Mouse (Mus musculus): ENCODE results near the gene Tril. TPM values are rescaled to one million over a fixed set of nuclear protein-coding genes. Genes with fewer than 3 reads are reported as not detected.

Tril gene
- polyA plus RNA-seq, 1 experiment from 2014 or later: 16.6 TPM

DNA sequence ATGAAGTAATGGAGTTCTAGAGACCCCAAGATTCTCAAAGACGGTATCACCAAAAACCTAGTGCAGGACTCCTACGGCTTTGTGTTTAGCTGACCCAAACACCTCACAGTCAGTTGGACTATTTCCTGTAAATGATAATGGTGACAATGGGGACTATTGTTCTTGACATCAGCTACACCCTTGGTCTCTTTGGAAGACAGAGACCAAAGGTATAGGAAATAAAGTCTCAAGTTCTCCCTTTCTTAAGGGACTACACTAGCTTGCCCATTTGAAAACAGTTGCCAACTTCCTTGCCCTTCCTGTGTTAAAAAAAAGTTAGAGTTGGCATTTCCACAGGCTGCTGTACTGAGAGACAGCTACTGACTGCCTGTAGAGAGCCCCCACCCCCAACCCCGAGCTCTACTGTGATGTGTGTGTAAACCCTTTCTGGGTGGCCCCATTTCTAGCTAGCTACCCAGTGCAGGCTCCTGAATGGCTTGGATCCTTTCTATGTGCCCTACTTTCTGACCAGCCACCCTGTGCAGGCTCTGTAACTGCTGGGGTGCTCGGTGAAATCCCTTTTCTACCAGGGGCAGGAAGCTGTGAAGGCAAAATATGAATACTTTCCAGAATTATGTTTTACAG is 19.2 kb downstream of the Tril start:
- WGBS: 64% methylated on average over 4 of the region's 4 CpGs
- Histone ChIP-seq H3K27me3 (ENCODE audit: control insufficient read depth, insufficient read depth, low read length) (no peaks in the 10 kb centered on the region), H3K4me3 (ENCODE audit: low read depth, low read length) (no peak overlapping the region), H3K27ac (ENCODE audit: low read depth, low read length) (no peak overlapping the region), H3K9ac (ENCODE audit: low read length) (no peak overlapping the region), H3K9me3 (ENCODE audit: control insufficient read depth, low read length) (no peaks in the 10 kb centered on the region), H3K36me3 (ENCODE audit: control insufficient read depth, insufficient read depth, low read length) (no peaks in the 10 kb centered on the region), H3K4me2 (no peak overlapping the region), H3K4me1 (ENCODE audit: control insufficient read depth, insufficient read depth, low read length) (no peaks in the 10 kb centered on the region)
- DNase-seq (ENCODE audit: low spot score, missing footprints) (no peak), ATAC-seq (ENCODE audit: low FRiP score) (no peak)

DNA sequence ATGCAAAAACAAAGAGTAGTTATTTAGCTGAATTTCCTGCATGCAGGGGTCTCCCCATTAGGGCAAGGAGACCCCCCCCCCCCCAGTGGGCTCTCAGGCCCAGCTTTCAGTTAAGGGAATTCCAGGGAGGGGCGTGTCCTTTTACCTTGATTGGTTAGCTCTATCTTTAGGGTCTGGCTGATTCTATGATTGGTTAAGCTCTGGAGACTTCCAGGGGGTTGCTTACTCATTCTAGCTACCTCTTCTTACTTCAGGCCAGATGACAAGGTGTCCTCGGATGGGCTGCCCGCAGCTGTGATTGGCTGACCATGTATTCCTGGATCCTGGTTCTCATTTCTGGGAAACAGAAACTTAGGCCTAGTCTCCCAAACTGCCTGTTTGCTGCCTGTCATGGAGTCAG is 21.8 kb downstream of the Tril start:
- Histone ChIP-seq H3K4me3 (ENCODE audit: low read depth, low read length) (no peak overlapping the region), H3K27ac (ENCODE audit: low read depth, low read length) (no peak overlapping the region), H3K9me3 (ENCODE audit: control insufficient read depth, low read length) (no peaks in the 10 kb centered on the region), H3K4me2 (no peak overlapping the region), H3K36me3 (ENCODE audit: control insufficient read depth, insufficient read depth, low read length) (no peaks in the 10 kb centered on the region), H3K27me3 (ENCODE audit: control insufficient read depth, insufficient read depth, low read length) (peaks cover 9% of the 10 kb centered on the region), H3K4me1 (ENCODE audit: control insufficient read depth, insufficient read depth, low read length) (no peaks in the 10 kb centered on the region), H3K9ac (ENCODE audit: low read length) (no peak overlapping the region)
- 80% methylated on average over 3 of the region's 3 CpGs for WGBS
- no peak for DNase-seq (ENCODE audit: low spot score, missing footprints)
- ATAC-seq (ENCODE audit: low FRiP score): no peak

DNA sequence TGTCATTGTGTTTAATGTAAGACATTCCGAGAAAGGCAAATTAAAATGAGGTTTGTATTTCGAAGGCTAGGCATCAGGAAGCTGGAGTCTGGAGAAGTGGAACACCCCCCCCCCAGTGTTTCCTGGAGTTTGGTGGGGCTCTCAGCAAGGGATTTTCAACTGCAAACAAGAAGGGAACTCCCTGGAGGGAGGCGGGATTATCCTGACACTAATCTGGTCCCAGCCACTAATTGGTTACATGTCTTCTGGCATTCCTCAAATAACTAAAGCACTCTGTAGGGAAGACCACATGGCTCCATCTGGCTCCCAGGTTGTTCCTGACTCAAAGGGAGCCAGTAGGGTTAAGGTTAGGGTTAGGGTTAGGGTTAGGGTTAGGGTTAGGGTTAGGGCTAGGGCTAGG is 23.8 kb downstream of the Tril start:
- Histone ChIP-seq H3K27ac (ENCODE audit: low read depth, low read length) (no peak overlapping the region), H3K4me1 (ENCODE audit: control insufficient read depth, insufficient read depth, low read length) (no peaks in the 10 kb centered on the region), H3K4me2 (no peak overlapping the region), H3K4me3 (ENCODE audit: low read depth, low read length) (no peak overlapping the region), H3K27me3 (ENCODE audit: control insufficient read depth, insufficient read depth, low read length) (peaks cover 9% of the 10 kb centered on the region), H3K36me3 (ENCODE audit: control insufficient read depth, insufficient read depth, low read length) (no peaks in the 10 kb centered on the region), H3K9ac (ENCODE audit: low read length) (no peak overlapping the region), H3K9me3 (ENCODE audit: control insufficient read depth, low read length) (no peaks in the 10 kb centered on the region)
- 0 out of 2 replicates have a peak, but pooled peaks have one; percentile 7 for ATAC-seq (ENCODE audit: low FRiP score)
- 52% methylated on average over 3 of the region's 3 CpGs for WGBS
- no peak for DNase-seq (ENCODE audit: low spot score, missing footprints)

DNA sequence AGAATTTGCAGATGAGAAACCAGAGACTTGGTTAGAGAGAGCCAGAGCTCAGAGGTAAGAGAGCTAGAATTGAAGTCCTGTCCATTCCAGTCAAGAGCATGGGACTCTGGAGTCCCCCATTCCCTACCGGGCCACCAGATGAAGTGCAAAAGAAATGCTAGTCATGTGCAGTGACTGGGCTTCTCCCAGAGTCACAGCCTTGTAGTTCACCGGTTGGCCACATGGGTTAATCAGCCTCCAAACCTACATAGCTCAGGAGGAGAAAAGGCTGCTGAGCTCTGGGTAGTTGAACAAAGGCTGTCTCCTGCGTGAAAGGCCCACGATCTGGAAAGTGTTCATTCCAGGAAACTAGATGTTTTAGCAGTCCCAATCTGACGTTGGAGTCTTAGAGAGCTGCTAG is 24.8 kb downstream of the Tril start:
- Histone ChIP-seq H3K9ac (ENCODE audit: low read length) (no peak overlapping the region), H3K9me3 (ENCODE audit: control insufficient read depth, low read length) (no peaks in the 10 kb centered on the region), H3K4me3 (ENCODE audit: low read depth, low read length) (no peak overlapping the region), H3K27me3 (ENCODE audit: control insufficient read depth, insufficient read depth, low read length) (peaks cover 9% of the 10 kb centered on the region), H3K4me1 (ENCODE audit: control insufficient read depth, insufficient read depth, low read length) (no peaks in the 10 kb centered on the region), H3K4me2 (no peak overlapping the region), H3K27ac (ENCODE audit: low read depth, low read length) (no peak overlapping the region), H3K36me3 (ENCODE audit: control insufficient read depth, insufficient read depth, low read length) (no peaks in the 10 kb centered on the region)
- DNase-seq (ENCODE audit: low spot score, missing footprints) (peak; percentile 95), ATAC-seq (ENCODE audit: low FRiP score) (no peak)
- WGBS: 18% methylated on average over 5 of the region's 5 CpGs

DNA sequence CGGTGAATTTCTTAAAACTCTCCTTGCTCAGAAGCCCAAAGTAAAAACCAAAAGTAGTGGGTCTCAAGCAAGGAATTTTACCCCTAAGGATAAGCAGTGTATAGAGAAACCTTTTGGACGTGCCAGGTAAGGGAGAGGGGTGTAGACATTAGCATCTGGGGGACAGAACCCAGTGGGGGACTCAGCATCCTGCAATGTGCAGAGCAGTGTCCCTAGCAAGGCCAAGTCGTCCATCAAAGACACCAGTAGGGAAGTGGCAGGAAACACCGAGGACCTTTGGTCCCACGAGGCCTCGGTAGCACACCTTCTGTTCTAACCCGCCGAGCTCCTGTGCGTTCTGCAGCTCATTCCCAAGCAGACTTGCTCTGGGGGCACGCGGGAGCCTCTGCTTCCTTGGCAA is 25.6 kb downstream of the Tril start:
- Histone ChIP-seq H3K4me3 (ENCODE audit: low read depth, low read length) (no peak overlapping the region), H3K27ac (ENCODE audit: low read depth, low read length) (no peak overlapping the region), H3K4me2 (no peak overlapping the region), H3K27me3 (ENCODE audit: control insufficient read depth, insufficient read depth, low read length) (peaks cover 9% of the 10 kb centered on the region), H3K9ac (ENCODE audit: low read length) (no peak overlapping the region), H3K9me3 (ENCODE audit: control insufficient read depth, low read length) (no peaks in the 10 kb centered on the region), H3K4me1 (ENCODE audit: control insufficient read depth, insufficient read depth, low read length) (no peaks in the 10 kb centered on the region), H3K36me3 (ENCODE audit: control insufficient read depth, insufficient read depth, low read length) (no peaks in the 10 kb centered on the region)
- 42% methylated on average over 11 of the region's 11 CpGs for WGBS
- no peak for DNase-seq (ENCODE audit: low spot score, missing footprints)
- no peak for ATAC-seq (ENCODE audit: low FRiP score)

DNA sequence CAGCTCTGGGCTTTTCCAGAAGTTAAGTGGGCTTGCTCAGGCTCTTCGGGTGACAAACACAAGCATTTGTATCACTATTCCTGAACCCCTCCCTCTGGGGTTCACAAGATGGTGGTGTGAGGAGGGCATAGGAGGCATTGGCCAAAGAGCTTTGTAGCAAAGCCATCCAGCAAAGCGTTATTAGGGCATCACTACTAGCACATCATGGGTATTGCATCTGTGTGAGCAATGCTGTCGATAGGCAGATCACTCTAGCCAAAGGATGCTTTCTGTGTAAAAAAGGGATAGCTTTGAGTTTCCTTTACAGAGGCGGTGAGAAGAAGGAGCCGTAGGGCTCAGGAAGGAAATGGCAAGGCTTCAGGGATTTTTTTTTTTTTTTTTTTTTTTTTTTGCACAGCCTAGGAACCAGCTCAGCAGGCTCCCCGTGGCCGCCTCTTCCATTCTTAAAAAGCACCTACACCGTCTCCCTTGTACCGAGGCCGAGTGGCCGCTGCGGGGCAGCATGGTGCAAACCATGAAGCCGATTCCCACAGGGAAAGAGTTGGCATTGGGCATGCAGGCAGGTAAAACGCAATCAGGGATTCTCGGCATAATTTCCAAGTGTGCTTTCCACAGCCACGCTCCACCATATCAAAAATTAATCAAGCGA is 26.2 kb downstream of the Tril start:
- Histone ChIP-seq H3K4me1 (ENCODE audit: control insufficient read depth, insufficient read depth, low read length) (no peaks in the 10 kb centered on the region), H3K27ac (ENCODE audit: low read depth, low read length) (no peak overlapping the region), H3K9me3 (ENCODE audit: control insufficient read depth, low read length) (no peaks in the 10 kb centered on the region), H3K4me3 (ENCODE audit: low read depth, low read length) (no peak overlapping the region), H3K36me3 (ENCODE audit: control insufficient read depth, insufficient read depth, low read length) (no peaks in the 10 kb centered on the region), H3K27me3 (ENCODE audit: control insufficient read depth, insufficient read depth, low read length) (peaks cover 9% of the 10 kb centered on the region), H3K4me2 (no peak overlapping the region), H3K9ac (ENCODE audit: low read length) (no peak overlapping the region)
- DNase-seq (ENCODE audit: low spot score, missing footprints) (peak; percentile 89), ATAC-seq (ENCODE audit: low FRiP score) (peak; percentile 65)
- 15% methylated on average over 17 of the region's 17 CpGs for WGBS

DNA sequence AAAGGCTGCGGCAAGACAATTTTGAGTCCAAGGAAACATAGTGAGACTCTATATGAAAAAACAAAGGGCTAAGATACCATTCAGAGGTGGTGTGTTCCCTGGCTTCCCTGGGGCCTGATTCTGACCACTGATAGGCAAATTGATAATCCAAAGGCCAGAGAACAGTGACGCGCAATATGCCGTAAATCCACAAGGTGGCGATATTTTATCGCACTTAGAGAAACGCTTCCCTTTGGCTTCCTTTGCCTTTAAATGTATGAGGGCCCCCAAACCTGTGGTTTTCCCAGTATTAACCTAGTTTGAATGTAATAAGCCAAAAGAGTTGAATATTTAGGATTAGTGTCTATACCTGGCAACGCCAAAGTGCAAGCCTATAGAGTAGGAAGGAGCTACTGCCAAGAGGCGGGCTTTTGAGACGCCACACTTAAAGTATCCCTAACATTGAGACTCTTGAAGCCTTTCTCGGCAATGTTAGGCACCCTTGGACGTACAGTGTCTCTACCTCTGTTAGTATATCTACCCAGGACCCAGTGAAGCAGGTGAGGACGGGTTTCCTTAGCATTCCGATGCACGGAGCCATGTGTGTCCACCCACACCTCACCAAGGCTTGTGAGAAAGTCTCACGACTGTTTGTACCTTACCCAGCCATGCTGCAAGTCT is 37.6 kb downstream of the Tril start:
- Histone ChIP-seq H3K4me2 (no peak overlapping the region), H3K9ac (ENCODE audit: low read length) (no peak overlapping the region), H3K36me3 (ENCODE audit: control insufficient read depth, insufficient read depth, low read length) (no peaks in the 10 kb centered on the region), H3K4me3 (ENCODE audit: low read depth, low read length) (no peak overlapping the region), H3K27me3 (ENCODE audit: control insufficient read depth, insufficient read depth, low read length) (no peaks in the 10 kb centered on the region), H3K4me1 (ENCODE audit: control insufficient read depth, insufficient read depth, low read length) (peaks cover 3% of the 10 kb centered on the region; the same call in 1 of the 2 replicates), H3K9me3 (ENCODE audit: control insufficient read depth, low read length) (no peaks in the 10 kb centered on the region), H3K27ac (ENCODE audit: low read depth, low read length) (no peak overlapping the region)
- peak; percentile 99 for DNase-seq (ENCODE audit: low spot score, missing footprints)
- 45% methylated on average over 16 of the region's 16 CpGs for WGBS
- ATAC-seq (ENCODE audit: low FRiP score): no peak

DNA sequence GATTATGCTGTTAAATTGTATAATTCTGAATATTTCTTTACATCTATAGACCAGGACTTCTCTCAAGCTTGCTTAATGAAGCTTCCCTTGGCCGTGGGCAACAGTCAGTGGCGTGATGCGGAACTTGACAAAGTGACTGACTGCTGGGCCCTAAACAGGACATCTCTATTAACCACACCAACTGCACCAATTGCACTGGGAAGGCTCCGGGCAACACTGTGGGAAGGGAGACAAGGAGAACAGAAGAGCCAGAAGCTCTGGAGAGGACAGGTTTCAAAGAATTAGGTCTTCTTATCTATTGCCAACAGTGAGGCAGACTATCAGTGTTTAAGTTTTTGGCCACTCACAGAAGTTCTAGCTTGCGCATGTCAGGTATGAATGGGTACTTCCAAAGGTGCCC is 38.4 kb downstream of the Tril start:
- no peaks in the 10 kb centered on the region for H3K27me3 ChIP-seq (ENCODE audit: control insufficient read depth, insufficient read depth, low read length)
- DNase-seq (ENCODE audit: low spot score, missing footprints) (peak; percentile 64), ATAC-seq (ENCODE audit: low FRiP score) (no peak)
- no peaks in the 10 kb centered on the region for H3K36me3 ChIP-seq (ENCODE audit: control insufficient read depth, insufficient read depth, low read length)
- H3K9me3 ChIP-seq (ENCODE audit: control insufficient read depth, low read length): no peaks in the 10 kb centered on the region
- H3K9ac ChIP-seq (ENCODE audit: low read length): no peak overlapping the region
- no peak overlapping the region for H3K4me2 ChIP-seq
- H3K4me3 ChIP-seq (ENCODE audit: low read depth, low read length): no peak overlapping the region
- H3K4me1 ChIP-seq (ENCODE audit: control insufficient read depth, insufficient read depth, low read length): peaks cover 3% of the 10 kb centered on the region; the same call in 1 of the 2 replicates
- H3K27ac ChIP-seq (ENCODE audit: low read depth, low read length): no peak overlapping the region
- WGBS: 86% methylated on average over 5 of the region's 5 CpGs

DNA sequence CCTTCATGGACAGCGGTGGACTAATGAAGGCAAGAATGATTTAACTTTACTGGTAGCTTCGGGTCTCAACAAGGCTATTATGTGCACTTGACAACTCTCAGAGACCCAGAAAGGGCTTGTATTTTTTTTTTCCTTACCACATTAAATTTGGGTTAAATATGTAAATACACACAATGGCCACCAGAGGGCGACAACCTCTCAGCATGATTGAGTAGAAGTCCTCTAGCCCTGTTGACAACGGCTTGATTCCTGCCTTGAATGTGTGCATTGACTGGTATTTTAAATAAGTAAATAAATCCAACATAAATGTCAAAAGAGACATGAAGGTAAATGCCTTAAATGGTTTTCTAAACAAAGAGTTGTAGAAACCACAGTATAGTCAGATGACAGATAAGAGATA is 39.5 kb downstream of the Tril start:
- no peak for ATAC-seq (ENCODE audit: low FRiP score)
- Histone ChIP-seq H3K4me3 (ENCODE audit: low read depth, low read length) (no peak overlapping the region), H3K4me2 (no peak overlapping the region), H3K27me3 (ENCODE audit: control insufficient read depth, insufficient read depth, low read length) (no peaks in the 10 kb centered on the region), H3K27ac (ENCODE audit: low read depth, low read length) (no peak overlapping the region), H3K4me1 (ENCODE audit: control insufficient read depth, insufficient read depth, low read length) (peaks cover 3% of the 10 kb centered on the region; the same call in 1 of the 2 replicates), H3K9ac (ENCODE audit: low read length) (no peak overlapping the region), H3K36me3 (ENCODE audit: control insufficient read depth, insufficient read depth, low read length) (no peaks in the 10 kb centered on the region), H3K9me3 (ENCODE audit: control insufficient read depth, low read length) (no peaks in the 10 kb centered on the region)
- WGBS: 7% methylated on average over 4 of the region's 4 CpGs
- peak; percentile 94 for DNase-seq (ENCODE audit: low spot score, missing footprints)
